Mouse (Mus musculus) stomach, postnatal 0 days (tissue): ENCODE data around the gene Aplp2. TPM values are rescaled to one million over a fixed set of nuclear protein-coding genes. Genes with fewer than 3 reads are reported as not detected.

Experiments used
- ATAC-seq: fragments of 200-750 bp; cut with Nextera tagmentation; 2 replicates; pipeline ENCODE4 v1.8.0; 2017; ENCODE audit not compliant: low FRiP score, low TSS enrichment
- DNase-seq: peaks from one replicate; pipeline ENCODE4 v3.0.0-alpha.2; 2016; ENCODE audit warnings: low spot score
- H3K27ac ChIP-seq: fragments of 300-500 bp; sonication (generic); replicated peaks from 2 replicates; pipeline ENCODE4 v1.5.1; 2014; ENCODE audit warnings: mild to moderate bottlenecking, control low read depth
- H3K27me3 ChIP-seq: fragments of 300-500 bp; sonication (generic); 2 replicates; pipeline ENCODE4 v1.6.1; 2014; ENCODE audit warnings: low read length; ENCODE audit not compliant: control insufficient read depth, insufficient read depth
- H3K36me3 ChIP-seq: fragments of 300-500 bp; sonication (generic); 2 replicates; pipeline ENCODE4 v1.6.1; 2014; ENCODE audit warnings: low read length, mixed read lengths; ENCODE audit not compliant: control insufficient read depth, insufficient read depth
- H3K4me1 ChIP-seq: fragments of 300-500 bp; sonication (generic); replicated peaks from 2 replicates; pipeline ENCODE4 v1.6.1; 2014; ENCODE audit warnings: antibody characterized with exemption; ENCODE audit not compliant: control insufficient read depth, insufficient read depth
- H3K4me2 ChIP-seq: fragments of 300-500 bp; sonication (generic); replicated peaks from 2 replicates; pipeline ENCODE4 v1.6.1; 2014; ENCODE audit warnings: low read depth, mild to moderate bottlenecking, control low read depth, moderate library complexity
- H3K4me3 ChIP-seq: fragments of 300-500 bp; sonication (generic); 2 replicates; pipeline ENCODE4 v1.5.1; 2014; ENCODE audit warnings: low read depth, low read length, control low read depth
- H3K9ac ChIP-seq: fragments of 300-500 bp; sonication (generic); 2 replicates; pipeline ENCODE4 v1.6.1; 2014; ENCODE audit warnings: mild to moderate bottlenecking, low read length, control low read depth, mixed read lengths
- H3K9me3 ChIP-seq: fragments of 300-500 bp; sonication (generic); 2 replicates; pipeline ENCODE4 v1.6.1; 2016; ENCODE audit warnings: low read length; ENCODE audit not compliant: control insufficient read depth
- CTCF ChIP-seq: IDR thresholded peaks from 2 replicates; pipeline ENCODE4 v1.5.1; 2016; ENCODE audit warnings: antibody characterized with exemption, low read depth, mild to moderate bottlenecking, moderate library complexity
- EP300 ChIP-seq: optimal IDR thresholded peaks from 2 replicates; pipeline ENCODE3; 2016; ENCODE audit warnings: antibody characterized with exemption
- WGBS: fragments of 180-500 bp; shearing (Covaris S2); extraction: QIAGEN DNeasy Blood & Tissue Kit; methylation state at CpG from one replicate; pipeline ENCODE4 v1.1.7; 2014; 5-methylcytosine and 5-hydroxymethylcytosine counted together
- polyA plus RNA-seq: library from polyadenylated mRNA; unstranded; fragments of >200 nt; fragmentation: Nextera tagmentation; extraction: Ambion mirVana; gene quantifications from 2 replicates; pipeline ENCODE4 v1.2.1, GENCODE M21; 2015

Gene Aplp2
- polyA plus RNA-seq, 1 experiment from 2014 or later = 187 TPM

GRCm38 (mm10) chr9:31196742-31197141, 14.9 kb downstream of the Aplp2 start:
- ATAC-seq (no peak), DNase-seq (no peak)
- no peak for TF ChIP-seq EP300
- TF ChIP-seq CTCF = no peak
- no peaks in the 10 kb centered on the region for H3K9me3 ChIP-seq
- no peak overlapping the region for H3K9ac ChIP-seq
- H3K4me3 ChIP-seq = no peak overlapping the region
- H3K36me3 ChIP-seq = no peaks in the 10 kb centered on the region
- no peak overlapping the region for H3K27ac ChIP-seq
- H3K4me2 ChIP-seq = no peak overlapping the region
- H3K27me3 ChIP-seq = no peaks in the 10 kb centered on the region
- H3K4me1 ChIP-seq = no peaks in the 10 kb centered on the region

GRCm38 (mm10) chr9:31195573-31195972, 16.0 kb downstream of the Aplp2 start:
- no peak overlapping the region for H3K4me2 ChIP-seq
- no peaks in the 10 kb centered on the region for H3K27me3 ChIP-seq
- no peak for DNase-seq
- no peaks in the 10 kb centered on the region for H3K9me3 ChIP-seq
- 78% methylated on average over 1 of the region's 1 CpGs for WGBS
- no peaks in the 10 kb centered on the region for H3K4me1 ChIP-seq
- no peak overlapping the region for H3K27ac ChIP-seq
- no peak for ATAC-seq
- no peaks in the 10 kb centered on the region for H3K36me3 ChIP-seq
- no peak overlapping the region for H3K4me3 ChIP-seq
- no peak overlapping the region for H3K9ac ChIP-seq
- TF ChIP-seq EP300 = no peak
- no peak for TF ChIP-seq CTCF

DNA sequence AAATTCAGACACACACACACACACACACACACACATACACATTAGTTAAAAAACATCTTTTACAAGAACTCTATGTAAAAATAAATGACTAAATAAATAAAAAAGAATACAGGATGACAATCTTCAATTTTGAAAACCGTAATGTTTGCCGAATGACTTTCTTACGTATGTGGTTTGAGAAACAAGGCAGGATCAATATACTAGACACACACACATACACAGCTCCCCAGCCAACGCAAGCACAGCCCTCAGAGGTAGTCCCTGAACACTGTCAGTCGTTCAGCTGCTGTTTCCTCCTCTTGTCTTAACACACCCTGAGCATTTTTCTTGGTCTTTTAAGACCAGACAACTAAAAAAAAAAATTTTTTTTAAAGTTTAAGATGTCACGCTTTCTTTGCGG, 19.2 kb downstream of the Aplp2 start:
- WGBS = 81% methylated on average over 7 of the region's 7 CpGs
- H3K4me1 ChIP-seq = no peaks in the 10 kb centered on the region
- ATAC-seq = no peak

DNA sequence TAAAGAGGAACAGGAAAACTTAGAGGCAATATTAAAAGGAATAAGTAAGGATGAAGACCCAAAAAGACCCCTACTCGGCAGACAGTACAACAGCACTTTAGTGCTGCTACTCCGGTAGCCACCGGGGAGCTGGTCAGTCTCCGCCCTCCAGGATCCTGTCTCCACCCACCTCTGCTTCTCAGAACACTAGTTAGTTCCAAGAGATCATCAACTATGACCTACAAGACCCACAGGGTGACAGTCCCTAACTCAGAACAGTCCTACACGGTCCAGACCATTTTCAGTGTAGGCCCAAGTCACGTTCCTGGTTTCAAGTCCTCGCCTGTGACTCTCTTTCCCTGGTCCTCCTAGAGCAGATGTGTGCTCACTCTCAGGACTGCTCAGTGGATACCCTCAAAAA, 20.1 kb downstream of the Aplp2 start:
- H3K36me3 ChIP-seq = no peaks in the 10 kb centered on the region
- H3K4me2 ChIP-seq = no peak overlapping the region
- H3K27me3 ChIP-seq = no peaks in the 10 kb centered on the region
- H3K27ac ChIP-seq = no peak overlapping the region
- 66% methylated on average over 7 of the region's 7 CpGs for WGBS
- H3K4me1 ChIP-seq = no peaks in the 10 kb centered on the region
- no peak overlapping the region for H3K9ac ChIP-seq
- DNase-seq (no peak), ATAC-seq (no peak)
- TF ChIP-seq CTCF (no peak), EP300 (no peak)
- no peak overlapping the region for H3K4me3 ChIP-seq
- H3K9me3 ChIP-seq = no peaks in the 10 kb centered on the region

More for the DNA sequence above, 19.2 kb downstream of the Aplp2 start:
- no peak for DNase-seq
- H3K4me3 ChIP-seq = no peak overlapping the region
- no peaks in the 10 kb centered on the region for H3K36me3 ChIP-seq
- no peak overlapping the region for H3K27ac ChIP-seq
- H3K4me2 ChIP-seq = no peak overlapping the region
- no peaks in the 10 kb centered on the region for H3K9me3 ChIP-seq
- no peak overlapping the region for H3K9ac ChIP-seq
- no peaks in the 10 kb centered on the region for H3K27me3 ChIP-seq
- TF ChIP-seq EP300 = no peak
- no peak for TF ChIP-seq CTCF

DNA sequence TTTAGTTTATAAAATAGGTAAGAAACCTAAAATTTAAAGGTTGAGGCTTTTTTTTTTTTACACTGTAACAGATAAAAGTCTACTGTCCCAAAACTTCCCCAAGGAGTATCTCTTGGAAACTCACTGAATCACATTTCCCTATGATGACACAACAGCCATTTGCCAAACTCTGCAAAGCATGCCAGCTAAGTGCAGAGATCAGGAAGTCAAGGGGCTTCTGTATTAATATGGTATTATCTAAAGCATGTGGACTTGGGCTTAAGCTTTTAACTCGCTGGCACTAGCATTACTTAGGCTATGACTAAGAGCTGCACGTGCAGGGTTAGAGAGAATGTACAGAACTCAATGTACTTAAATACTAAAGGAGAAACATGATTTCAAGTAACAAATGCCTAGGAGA, 22.4 kb downstream of the Aplp2 start:
- no peak overlapping the region for H3K27ac ChIP-seq
- no peak overlapping the region for H3K9ac ChIP-seq
- no peaks in the 10 kb centered on the region for H3K36me3 ChIP-seq
- no peaks in the 10 kb centered on the region for H3K9me3 ChIP-seq
- H3K4me2 ChIP-seq = no peak overlapping the region
- WGBS = 25% methylated on average over 2 of the region's 2 CpGs
- DNase-seq = no peak
- no peak overlapping the region for H3K4me3 ChIP-seq
- TF ChIP-seq EP300 (no peak), CTCF (no peak)
- no peaks in the 10 kb centered on the region for H3K27me3 ChIP-seq
- ATAC-seq = no peak; the same call in 1 of the 2 replicates
- no peaks in the 10 kb centered on the region for H3K4me1 ChIP-seq

- Histone ChIP-seq H3K36me3 (no peaks in the 10 kb centered on the region), H3K4me3 (no peak overlapping the region), H3K27ac (no peak overlapping the region), H3K27me3 (no peaks in the 10 kb centered on the region), H3K9me3 (no peaks in the 10 kb centered on the region), H3K9ac (no peak overlapping the region), H3K4me2 (no peak overlapping the region), H3K4me1 (no peaks in the 10 kb centered on the region)
- no peak for ATAC-seq
- TF ChIP-seq CTCF (no peak), EP300 (no peak)
- no peak for DNase-seq
- WGBS = 93% methylated on average over 5 of the region's 5 CpGs
Measured at GRCm38 (mm10) chr9:31184439-31184838, 27.2 kb downstream of the Aplp2 start.
